Mouse (Mus musculus) midbrain, embryonic 10.5 days (tissue): Measurements from ENCODE around the gene Des. TPM values are rescaled to one million over a fixed set of nuclear protein-coding genes. Genes with fewer than 3 reads are reported as not detected.

ENCODE experiments used
- DNase-seq: peaks from one replicate; pipeline ENCODE4 v3.0.0-alpha.2; 2017; ENCODE audit warnings: low spot score
- H3K27ac ChIP-seq: fragments of 300-500 bp; sonication (generic); replicated peaks from 2 replicates; pipeline ENCODE4 v1.5.1; 2016; ENCODE audit warnings: mild to moderate bottlenecking
- H3K27me3 ChIP-seq: fragments of 300-500 bp; sonication (generic); 2 replicates; pipeline ENCODE4 v1.6.1; 2016; ENCODE audit warnings: low read depth, mild to moderate bottlenecking; ENCODE audit not compliant: poor library complexity, severe bottlenecking
- H3K36me3 ChIP-seq: fragments of 300-500 bp; sonication (generic); 2 replicates; pipeline ENCODE4 v1.6.1; 2016; ENCODE audit warnings: mild to moderate bottlenecking, moderate library complexity
- H3K4me1 ChIP-seq: fragments of 300-500 bp; sonication (generic); 2 replicates; pipeline ENCODE4 v1.6.1; 2016
- H3K4me3 ChIP-seq: fragments of 300-500 bp; sonication (generic); 2 replicates; pipeline ENCODE4 v1.5.1; 2016; ENCODE audit warnings: mild to moderate bottlenecking, moderate library complexity
- H3K9me3 ChIP-seq: fragments of 300-500 bp; sonication (generic); replicated peaks from 2 replicates; pipeline ENCODE4 v1.6.1; 2016; ENCODE audit warnings: mild to moderate bottlenecking
- WGBS: fragments of 180-500 bp; shearing (Covaris S2); methylation state at CpG from one replicate; pipeline ENCODE4 v1.1.7; 2016; 5-methylcytosine and 5-hydroxymethylcytosine counted together
- polyA plus RNA-seq: library from polyadenylated mRNA; unstranded; fragments of >200 nt; fragmentation: Nextera tagmentation; extraction: Ambion mirVana; gene quantifications from 2 replicates; pipeline ENCODE4 v1.2.1, GENCODE M21; 2016

Gene Des
- polyA plus RNA-seq, 1 experiment from 2014 or later: 2.8 TPM

DNA sequence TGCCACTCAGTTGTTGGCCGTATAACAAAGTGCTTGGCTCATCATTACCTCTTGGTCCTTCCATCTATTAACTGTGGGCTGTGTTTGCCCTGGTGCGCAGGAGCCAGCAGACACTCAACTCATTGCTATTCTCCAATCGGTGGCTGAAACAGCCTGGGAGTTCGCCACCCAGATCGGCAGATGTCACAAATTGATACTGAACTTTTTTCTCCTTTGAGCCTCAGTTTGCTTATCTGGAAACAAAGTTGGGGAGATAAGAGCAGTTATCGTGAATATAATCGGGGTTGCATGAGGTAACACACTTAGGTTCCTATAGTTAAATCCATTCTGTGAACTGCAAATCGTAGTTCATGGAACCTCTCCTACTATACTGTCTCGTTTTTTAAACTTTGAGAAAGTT is 23.0 kb upstream of the Des start:
- Histone ChIP-seq H3K27me3 (peaks cover 14% of the 10 kb centered on the region; the same call in 1 of the 2 replicates), H3K27ac (no peak overlapping the region), H3K4me1 (peaks cover 37% of the 10 kb centered on the region), H3K9me3 (no peaks in the 10 kb centered on the region), H3K4me3 (no peak overlapping the region), H3K36me3 (no peaks in the 10 kb centered on the region)
- no peak for DNase-seq
- 88% methylated on average over 9 of the region's 9 CpGs for WGBS

DNA sequence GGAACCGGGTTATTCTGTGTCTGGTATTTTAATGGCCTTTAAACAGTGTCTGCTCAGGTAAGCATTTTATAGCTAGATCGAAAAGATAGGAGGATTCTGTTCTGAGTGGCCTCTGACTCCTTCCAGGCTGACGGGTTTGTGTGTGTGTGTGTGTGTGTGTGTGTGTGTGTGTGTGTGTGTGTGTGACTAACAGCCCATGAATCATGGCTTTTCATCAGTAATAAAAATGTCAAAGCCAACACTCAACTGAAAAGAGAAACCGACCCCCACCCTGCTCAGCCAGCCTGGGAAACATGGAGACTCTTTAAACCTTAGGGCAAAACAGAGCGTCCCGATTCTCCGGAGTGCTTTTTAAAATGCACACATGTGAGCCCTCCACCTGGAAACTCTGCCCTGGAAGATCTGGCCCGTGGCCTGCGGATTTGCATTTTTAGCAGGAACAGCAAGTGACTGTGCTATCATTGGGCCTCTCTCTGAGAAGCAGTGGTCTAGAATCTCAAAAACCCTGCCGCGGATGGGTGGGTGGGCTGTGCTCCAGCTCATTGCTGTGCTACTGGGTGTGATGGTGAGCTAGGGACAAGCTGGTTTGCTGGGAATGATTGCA is 21.9 kb upstream of the Des start:
- Histone ChIP-seq H3K27me3 (peaks cover 14% of the 10 kb centered on the region; the same call in 1 of the 2 replicates), H3K27ac (peak overlapping the region; percentile 67)

DNA sequence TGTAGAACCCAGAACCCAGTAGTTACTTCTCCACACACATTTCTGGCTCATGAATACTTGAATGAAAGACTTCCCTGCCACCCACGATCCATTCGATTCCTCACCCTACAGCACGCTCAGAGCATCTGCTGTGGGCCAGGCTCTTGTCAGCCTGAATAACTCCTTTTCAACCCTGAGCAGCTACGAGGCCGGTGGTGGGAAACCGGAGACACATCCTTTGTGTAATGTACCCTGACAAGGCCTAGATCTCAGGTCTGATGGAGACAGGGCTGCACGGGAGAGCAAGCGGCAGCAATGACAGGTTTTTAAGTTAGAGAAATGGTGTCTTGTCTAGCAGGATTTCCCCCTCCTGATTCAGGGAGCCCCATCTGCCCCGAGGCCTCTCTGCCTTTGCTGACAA is 20.8 kb upstream of the Des start:
- no peak for DNase-seq

More for the DNA sequence above, 21.9 kb upstream of the Des start:
- no peak overlapping the region for H3K4me3 ChIP-seq
- H3K36me3 ChIP-seq: no peaks in the 10 kb centered on the region
- no peak for DNase-seq
- WGBS: 41% methylated on average over 11 of the region's 11 CpGs
- H3K9me3 ChIP-seq: no peaks in the 10 kb centered on the region
- peaks cover 42% of the 10 kb centered on the region for H3K4me1 ChIP-seq

DNA sequence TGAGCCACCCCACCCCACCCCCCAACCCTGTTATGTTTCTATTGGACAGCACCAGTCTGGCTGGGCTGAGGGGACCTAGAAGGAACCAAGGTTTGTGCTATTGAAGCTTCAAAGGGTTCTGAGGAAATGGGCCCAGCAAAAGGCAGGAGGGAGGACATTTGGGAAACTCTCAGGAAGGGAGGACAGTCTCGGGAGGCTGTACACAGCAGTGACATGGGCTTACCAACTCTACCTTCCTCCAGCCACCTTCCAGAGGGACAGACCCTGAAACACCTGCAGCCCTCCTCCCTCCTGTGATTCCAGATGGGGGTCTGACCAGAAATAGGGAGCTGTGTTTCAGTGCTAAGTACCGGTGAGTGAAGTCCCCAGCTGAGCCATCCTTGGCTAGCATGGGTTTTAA is 19.6 kb upstream of the Des start:
- Histone ChIP-seq H3K4me1 (peaks cover 65% of the 10 kb centered on the region), H3K4me3 (no peak overlapping the region), H3K27ac (no peak overlapping the region), H3K36me3 (no peaks in the 10 kb centered on the region), H3K27me3 (peaks cover 20% of the 10 kb centered on the region), H3K9me3 (no peaks in the 10 kb centered on the region)
- 54% methylated on average over 2 of the region's 2 CpGs for WGBS
- DNase-seq: no peak

More for the DNA sequence above, 20.8 kb upstream of the Des start:
- Histone ChIP-seq H3K9me3 (no peaks in the 10 kb centered on the region), H3K27ac (peak overlapping the region; percentile 67), H3K4me3 (no peak overlapping the region), H3K36me3 (no peaks in the 10 kb centered on the region), H3K27me3 (peaks cover 18% of the 10 kb centered on the region; the same call in 1 of the 2 replicates), H3K4me1 (peaks cover 53% of the 10 kb centered on the region)
- 58% methylated on average over 9 of the region's 9 CpGs for WGBS

- Histone ChIP-seq H3K27me3 (peaks cover 28% of the 10 kb centered on the region), H3K4me1 (peaks cover 65% of the 10 kb centered on the region), H3K36me3 (no peaks in the 10 kb centered on the region), H3K9me3 (no peaks in the 10 kb centered on the region), H3K4me3 (no peak overlapping the region), H3K27ac (no peak overlapping the region)
- DNase-seq: peak; percentile 62
- WGBS: 2% methylated on average over 8 of the region's 8 CpGs
Measured at GRCm38 (mm10) chr1:75342874-75343416, 17.2 kb upstream of the Des start.

- Histone ChIP-seq H3K9me3 (no peaks in the 10 kb centered on the region), H3K4me1 (peaks cover 55% of the 10 kb centered on the region), H3K4me3 (peak overlapping the region; percentile 33), H3K27ac (peak overlapping the region; percentile 83), H3K36me3 (no peaks in the 10 kb centered on the region), H3K27me3 (peaks cover 22% of the 10 kb centered on the region)
- DNase-seq: peak; percentile 75
- 3% methylated on average over 15 of the region's 15 CpGs for WGBS
Measured at GRCm38 (mm10) chr1:75344291-75345035, 15.7 kb upstream of the Des start.

- Histone ChIP-seq H3K27ac (peak overlapping the region; percentile 83), H3K36me3 (no peaks in the 10 kb centered on the region), H3K27me3 (peaks cover 18% of the 10 kb centered on the region), H3K9me3 (no peaks in the 10 kb centered on the region), H3K4me3 (peak overlapping the region; percentile 33), H3K4me1 (peaks cover 53% of the 10 kb centered on the region)
- DNase-seq: no peak
- 24% methylated on average over 20 of the region's 20 CpGs for WGBS
Measured at GRCm38 (mm10) chr1:75345036-75345935, 14.8 kb upstream of the Des start.

DNA sequence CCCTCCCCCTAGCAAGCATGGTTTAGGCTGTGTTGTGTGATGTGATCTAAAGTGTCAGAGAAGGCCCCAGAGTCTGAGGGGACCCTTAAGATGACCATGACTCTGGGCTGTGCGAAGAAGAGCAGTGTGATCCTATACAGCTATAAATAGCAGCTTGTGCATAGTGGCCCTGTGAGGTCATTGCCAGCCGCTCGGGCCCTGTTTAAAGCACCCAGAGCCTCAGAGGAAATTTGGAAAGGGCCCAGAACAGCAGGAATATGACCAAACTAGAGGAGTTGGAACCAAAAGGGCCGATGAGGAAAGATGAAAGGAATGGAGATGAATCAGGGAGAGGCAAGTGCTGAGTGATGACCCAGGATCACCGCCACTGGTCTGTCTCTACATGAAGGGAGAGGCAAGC is 12.8 kb upstream of the Des start:
- Histone ChIP-seq H3K36me3 (no peaks in the 10 kb centered on the region), H3K9me3 (no peaks in the 10 kb centered on the region), H3K4me3 (no peak overlapping the region), H3K27me3 (peaks cover 14% of the 10 kb centered on the region), H3K4me1 (peaks cover 41% of the 10 kb centered on the region), H3K27ac (no peak overlapping the region)
- DNase-seq: no peak
- WGBS: 85% methylated on average over 5 of the region's 5 CpGs

GRCm38 (mm10) chr1:75349275-75349674 is 10.9 kb upstream of the Des start:
- Histone ChIP-seq H3K36me3 (no peaks in the 10 kb centered on the region), H3K9me3 (no peaks in the 10 kb centered on the region), H3K27ac (no peak overlapping the region), H3K4me1 (peaks cover 26% of the 10 kb centered on the region), H3K4me3 (no peak overlapping the region), H3K27me3 (peaks cover 13% of the 10 kb centered on the region)
- no peak for DNase-seq
- 37% methylated on average over 5 of the region's 5 CpGs for WGBS

GRCm38 (mm10) chr1:75357261-75357660 is 2.9 kb upstream of the Des start:
- peaks cover 56% of the 10 kb centered on the region for H3K27me3 ChIP-seq
- H3K27ac ChIP-seq: no peak overlapping the region
- peaks cover 22% of the 10 kb centered on the region for H3K4me1 ChIP-seq
- no peak overlapping the region for H3K4me3 ChIP-seq
- DNase-seq: no peak
- H3K9me3 ChIP-seq: no peaks in the 10 kb centered on the region
- 86% methylated on average over 7 of the region's 7 CpGs for WGBS
- no peaks in the 10 kb centered on the region for H3K36me3 ChIP-seq

DNA sequence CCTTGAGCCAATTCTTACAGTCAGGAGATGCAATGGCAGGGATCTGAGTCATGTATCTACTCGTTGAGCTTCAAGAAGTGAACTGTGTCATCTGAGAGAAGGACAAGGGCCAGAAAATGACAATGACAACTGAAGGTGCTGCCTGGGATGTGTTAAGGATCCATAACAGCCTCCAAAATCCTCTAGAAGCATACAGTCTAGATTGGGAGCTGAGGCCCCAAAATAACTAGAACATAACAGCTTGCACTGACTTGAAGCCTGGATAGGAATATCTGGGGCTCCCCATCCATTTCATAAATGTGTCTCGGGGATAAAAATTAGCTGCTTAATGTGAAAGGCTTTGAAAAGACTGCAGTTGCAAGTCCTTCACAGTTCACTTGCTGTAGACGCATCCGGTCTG is 2.1 kb upstream of the Des start:
- H3K27me3 ChIP-seq: peaks cover 63% of the 10 kb centered on the region
- WGBS: 93% methylated on average over 4 of the region's 4 CpGs

DNA sequence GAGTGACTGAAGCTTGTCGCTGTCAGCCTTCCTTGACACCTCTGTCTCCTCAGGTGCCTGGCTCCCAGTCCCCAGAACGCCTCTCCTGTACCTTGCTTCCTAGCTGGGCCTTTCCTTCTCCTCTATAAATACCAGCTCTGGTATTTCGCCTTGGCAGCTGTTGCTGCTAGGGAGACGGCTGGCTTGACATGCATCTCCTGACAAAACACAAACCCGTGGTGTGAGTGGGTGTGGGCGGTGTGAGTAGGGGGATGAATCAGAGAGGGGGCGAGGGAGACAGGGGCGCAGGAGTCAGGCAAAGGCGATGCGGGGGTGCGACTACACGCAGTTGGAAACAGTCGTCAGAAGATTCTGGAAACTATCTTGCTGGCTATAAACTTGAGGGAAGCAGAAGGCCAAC is 783 bp upstream of the Des start:
- no peak for DNase-seq
- peaks cover 67% of the 10 kb centered on the region for H3K27me3 ChIP-seq
- H3K36me3 ChIP-seq: no peaks in the 10 kb centered on the region
- H3K9me3 ChIP-seq: no peaks in the 10 kb centered on the region
- peaks cover 22% of the 10 kb centered on the region for H3K4me1 ChIP-seq
- H3K27ac ChIP-seq: no peak overlapping the region
- H3K4me3 ChIP-seq: no peak overlapping the region
- WGBS: 81% methylated on average over 13 of the region's 13 CpGs

More for the DNA sequence above, 2.1 kb upstream of the Des start:
- H3K4me1 ChIP-seq: peaks cover 22% of the 10 kb centered on the region
- DNase-seq: no peak
- no peaks in the 10 kb centered on the region for H3K36me3 ChIP-seq
- H3K9me3 ChIP-seq: no peaks in the 10 kb centered on the region
- no peak overlapping the region for H3K4me3 ChIP-seq
- H3K27ac ChIP-seq: no peak overlapping the region
